Mouse (Mus musculus) left cerebral cortex, adult 8-10 months (tissue): ENCODE measurements around the gene Zdhhc9. TPM values are rescaled to one million over a fixed set of nuclear protein-coding genes. Genes with fewer than 3 reads are reported as not detected.
A peak's percentile ranks its signal among the peaks of the same experiment; 100 is the strongest.
"Not testable (repeated sequence)": the region's sequence is repeated elsewhere in the genome, so short reads cannot be mapped to it uniquely, and the experiment has no call there.

Experiments
- DNase-seq, 2 experiments: peaks; one replicate each; pipeline ENCODE4 v3.0.0; 2022; ENCODE audit warnings: low spot score in 2 of 2
- total RNA-seq, 4 experiments: library from RNA; stranded (reverse); gene quantifications; 2 replicates each; pipeline ENCODE4 v1.2.4; 2022

The Zdhhc9 gene
- 10 to 100 TPM; 45.9 to 53.5 (median 52.4) TPM for total RNA-seq

- DNase-seq: peak; percentile 82 to 85
Observed at GRCm38 (mm10) chrX:48208519-48209185, at the start of gene Zdhhc9. Gene Zdhhc9, minus strand, starts transcription at chrX:48208878.

DNA sequence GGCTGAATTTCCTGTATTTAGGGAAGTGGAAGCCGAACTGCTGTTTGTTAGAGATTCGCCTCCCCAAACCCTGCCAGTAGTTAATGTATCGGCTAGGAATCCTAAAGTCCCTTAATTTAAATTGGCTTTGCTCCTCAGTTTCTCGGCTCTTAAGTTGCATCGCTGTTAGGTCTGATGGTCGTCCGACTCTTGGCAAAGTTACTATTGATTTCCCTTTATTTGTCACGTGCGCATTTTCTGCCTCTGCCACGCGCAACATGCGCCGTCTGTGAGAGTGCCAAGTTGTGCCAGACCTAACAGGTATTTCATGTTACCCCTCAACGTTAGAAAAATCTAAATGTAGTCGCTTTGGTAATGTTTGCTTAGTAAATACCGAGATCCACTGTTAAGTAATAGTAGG is 48.3 kb upstream of the Zdhhc9 start:
- no peak for DNase-seq

- peak; percentile 84 to 94 for DNase-seq
Observed at GRCm38 (mm10) chrX:48256468-48257007, 47.9 kb upstream of the Zdhhc9 start, which contains the start of gene Utp14a. Gene Utp14a, plus strand, starts transcription at chrX:48256862.

DNA sequence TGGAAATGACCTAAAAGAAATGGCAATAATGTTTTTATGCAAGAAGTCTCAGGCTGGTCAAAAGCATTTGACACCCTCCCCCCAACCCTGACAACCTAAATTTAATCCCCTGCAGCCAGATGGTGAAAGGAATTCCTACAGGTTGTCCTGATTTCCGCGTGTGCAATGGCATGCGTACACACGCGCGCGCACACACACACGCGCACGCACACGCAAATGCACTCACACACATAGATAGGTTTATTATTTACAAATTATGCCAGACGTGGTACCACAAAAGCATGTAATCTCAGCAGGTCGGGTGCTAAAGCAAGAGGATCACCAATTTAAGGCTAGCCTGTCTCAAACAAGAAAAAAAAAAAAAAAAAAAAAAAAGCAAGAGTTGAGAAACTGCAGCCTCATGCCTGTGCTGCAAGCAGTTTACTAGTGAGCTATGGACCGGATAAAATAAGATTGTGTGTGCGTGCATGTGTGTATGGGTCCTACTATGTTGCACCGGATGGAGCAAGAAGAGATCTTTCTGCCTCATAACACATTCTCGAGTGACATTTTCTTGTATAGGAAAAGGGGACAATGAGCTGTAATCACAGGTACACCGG is 47.3 kb upstream of the Zdhhc9 start:
- DNase-seq: peak in 1 of 2 experiments; percentile 12

DNA sequence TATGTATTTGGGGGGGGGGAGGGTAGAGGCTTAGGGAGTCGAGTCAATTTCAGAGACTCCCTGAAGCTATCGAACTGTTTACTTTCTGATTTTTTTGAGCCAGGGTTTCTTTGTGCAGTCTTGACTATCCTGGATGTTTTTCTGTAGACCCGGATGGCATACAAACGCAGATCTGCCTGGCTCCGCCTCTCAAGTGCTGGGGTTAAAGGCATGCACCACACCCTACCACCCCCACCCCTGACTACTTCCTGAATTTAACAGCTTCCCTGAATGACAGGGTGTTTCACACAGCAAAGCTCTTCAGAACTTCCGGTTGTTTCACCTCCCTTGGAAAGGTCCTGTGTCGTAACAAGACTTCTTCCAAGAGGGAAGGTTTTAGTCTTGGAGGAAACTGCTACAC is 25.7 kb upstream of the Zdhhc9 start:
- DNase-seq: no peak

DNA sequence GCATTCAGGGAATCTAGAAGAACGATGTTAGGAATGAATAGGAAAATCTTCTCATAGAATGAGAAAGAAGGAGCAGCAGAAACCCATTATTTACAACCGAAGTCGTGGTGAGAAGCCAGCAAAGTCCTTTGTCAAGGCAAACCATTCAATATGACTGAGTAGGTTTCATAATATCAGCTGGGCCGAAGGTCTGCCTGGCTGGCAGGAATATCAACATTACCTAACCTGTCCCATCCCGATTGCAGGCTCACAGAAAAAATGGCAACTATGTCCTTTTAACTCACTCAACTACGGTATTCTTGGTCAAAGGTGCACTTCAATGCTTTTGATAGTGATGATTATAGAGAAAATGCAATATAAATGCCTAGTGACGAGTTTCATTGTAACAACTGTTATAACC is 17.5 kb upstream of the Zdhhc9 start:
- DNase-seq: no peak

DNA sequence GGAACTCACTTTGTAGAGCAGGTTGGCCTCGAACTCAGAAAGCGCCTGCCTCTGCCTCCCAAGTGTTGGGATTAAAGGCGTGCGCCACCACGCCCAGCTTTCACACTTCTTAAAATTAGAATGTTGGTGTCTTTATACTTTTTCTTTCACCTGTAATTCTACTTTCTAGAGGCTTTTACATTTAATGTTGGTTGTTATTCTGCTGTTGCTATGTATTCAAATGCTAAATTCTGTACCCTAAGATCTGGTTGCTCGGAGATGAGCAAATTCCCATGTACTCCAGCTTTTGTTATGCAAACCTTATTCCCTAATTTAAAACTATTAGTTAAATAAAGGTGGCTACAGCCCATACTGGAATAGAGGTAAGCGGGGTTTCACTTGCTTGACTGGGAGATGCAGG is 14.0 kb upstream of the Zdhhc9 start:
- DNase-seq: no peak

- DNase-seq: no peak
Observed at GRCm38 (mm10) chrX:48219468-48219867, 10.8 kb upstream of the Zdhhc9 start.

DNA sequence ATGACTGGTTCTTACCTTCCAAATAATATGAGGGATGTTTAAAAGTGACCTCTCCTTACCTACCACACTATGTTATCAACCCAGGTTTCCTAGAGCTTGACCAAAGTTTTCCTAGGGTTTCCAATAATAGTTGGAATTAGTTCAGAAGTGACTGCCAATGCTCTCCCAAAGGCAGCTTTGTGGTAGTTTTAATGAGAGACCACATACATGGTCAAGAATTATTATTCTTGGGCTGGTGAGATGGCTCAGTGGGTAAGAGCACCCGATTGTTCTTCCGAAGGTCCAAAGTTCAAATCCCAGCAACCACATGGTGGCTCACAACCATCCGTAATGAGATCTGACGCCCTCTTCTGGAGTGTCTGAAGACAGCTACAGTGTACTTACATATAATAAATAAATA is 1.1 kb upstream of the Zdhhc9 start:
- DNase-seq: not testable (repeated sequence)

DNA sequence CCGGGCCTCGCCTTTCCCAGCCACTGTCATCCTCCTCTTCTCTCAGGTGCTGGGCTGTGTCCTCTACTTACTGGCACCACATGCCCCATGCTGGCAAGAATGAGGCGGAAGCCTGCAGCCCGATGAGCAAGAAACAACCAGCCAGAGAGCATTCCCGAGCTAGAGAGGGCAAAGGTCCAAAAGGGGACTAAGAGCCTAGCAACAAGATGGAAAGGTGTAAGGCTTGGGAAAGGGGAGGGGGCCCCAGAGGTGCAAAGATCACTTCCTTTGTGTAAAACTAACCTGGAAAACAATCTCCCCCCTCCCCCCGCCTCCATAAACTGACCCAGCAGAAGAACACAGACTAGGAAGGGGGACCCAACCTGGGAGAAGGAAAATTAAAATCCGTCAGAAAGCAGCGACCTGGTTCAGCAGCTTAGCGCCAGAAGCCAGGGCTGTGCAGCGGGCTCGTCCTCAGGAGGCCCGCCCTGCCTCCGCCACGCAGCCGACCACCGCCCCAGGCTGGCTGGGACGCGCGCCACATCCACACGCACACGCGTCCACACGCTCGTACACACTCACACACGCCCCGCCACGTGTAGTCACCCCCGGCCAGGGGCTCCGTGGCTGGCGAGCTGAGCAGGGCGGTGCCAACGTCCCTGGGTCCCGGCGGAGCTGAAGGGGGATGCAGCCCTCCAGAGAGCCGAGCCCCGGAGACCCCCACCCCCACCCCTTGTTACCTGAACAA is 754 bp downstream of the Zdhhc9 start:
- no peak for DNase-seq

DNA sequence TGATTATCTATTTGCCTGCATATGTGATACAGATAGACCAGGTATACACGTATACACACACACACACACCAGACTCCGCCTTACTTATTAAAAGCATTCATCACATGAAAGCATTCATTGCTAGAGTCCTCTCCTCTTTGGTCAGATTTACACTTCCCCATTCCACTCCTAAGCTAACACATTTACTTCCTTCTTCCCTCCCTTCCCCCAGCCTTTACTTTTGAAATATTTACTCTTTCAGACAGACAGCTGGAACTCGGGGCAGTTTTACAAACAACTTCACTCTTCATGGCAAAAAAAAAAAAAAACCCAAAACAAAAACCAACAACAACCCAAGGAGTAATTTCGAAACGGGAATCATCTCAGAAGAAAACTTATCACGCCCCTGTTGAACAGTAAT is 4.2 kb downstream of the Zdhhc9 start:
- no peak for DNase-seq

GRCm38 (mm10) chrX:48203763-48204162 is 4.9 kb downstream of the Zdhhc9 start:
- DNase-seq: no peak

- DNase-seq: no peak
Observed at GRCm38 (mm10) chrX:48202995-48203394, 5.7 kb downstream of the Zdhhc9 start.

DNA sequence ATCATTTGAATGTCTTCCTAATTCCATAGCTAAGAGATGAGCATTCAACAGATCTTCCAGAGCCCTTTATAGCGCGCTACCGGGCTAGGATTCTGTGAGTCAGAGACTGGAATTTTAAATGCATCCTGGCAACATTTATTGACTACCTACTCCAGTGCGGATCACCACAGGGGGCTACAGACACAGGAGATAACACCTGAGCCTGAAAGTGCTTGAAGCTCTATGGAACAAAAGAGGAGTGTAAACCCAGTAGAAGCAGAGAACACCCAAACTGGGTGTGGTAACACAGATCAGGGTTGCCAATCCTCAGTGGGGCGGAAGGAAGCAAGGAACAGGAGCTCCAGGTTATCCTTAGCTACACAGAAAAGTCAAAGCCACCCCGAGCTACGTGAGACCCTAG is 6.2 kb downstream of the Zdhhc9 start:
- no peak for DNase-seq

GRCm38 (mm10) chrX:48201973-48202372 is 6.7 kb downstream of the Zdhhc9 start:
- DNase-seq: no peak

DNA sequence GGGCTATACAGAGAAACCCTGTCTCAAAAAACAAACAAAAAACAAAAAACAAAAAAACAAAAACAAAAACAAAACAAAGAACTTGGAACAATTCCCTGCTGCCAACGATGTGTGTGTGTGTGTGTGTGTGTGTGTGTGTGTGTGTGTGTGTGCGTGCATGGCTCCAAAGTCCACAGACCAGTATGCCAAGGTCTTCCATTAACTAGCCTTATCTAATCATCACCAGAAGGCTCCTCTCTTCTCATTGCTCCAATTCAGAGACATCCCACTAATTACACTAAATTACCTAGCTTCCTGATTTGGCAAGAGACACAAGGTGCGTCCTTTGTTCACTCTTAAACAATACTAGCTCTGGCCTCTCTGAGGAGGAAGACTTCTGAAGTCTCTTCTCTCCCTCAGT is 8.0 kb downstream of the Zdhhc9 start:
- no peak for DNase-seq

GRCm38 (mm10) chrX:48199026-48199425 is 9.7 kb downstream of the Zdhhc9 start:
- no peak for DNase-seq

DNA sequence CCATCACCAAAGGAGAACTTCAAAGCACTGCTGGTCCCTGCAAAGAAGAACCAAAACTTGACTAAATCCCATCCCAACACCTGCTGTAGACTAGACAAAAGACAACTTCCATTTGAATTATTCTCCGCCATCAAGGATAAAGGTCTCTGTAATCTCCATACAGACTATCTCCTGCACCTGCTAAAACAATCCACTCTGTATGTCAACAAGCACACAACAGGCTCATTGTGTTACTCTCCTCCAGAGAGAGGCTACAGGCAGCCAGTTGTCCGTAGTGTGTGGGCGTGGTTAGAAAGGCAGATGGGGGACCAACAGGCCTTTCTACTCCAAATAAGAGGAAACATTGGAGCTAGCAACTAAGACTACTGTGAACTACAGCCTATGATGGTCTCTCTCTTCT is 10.8 kb downstream of the Zdhhc9 start:
- DNase-seq: no peak

DNA sequence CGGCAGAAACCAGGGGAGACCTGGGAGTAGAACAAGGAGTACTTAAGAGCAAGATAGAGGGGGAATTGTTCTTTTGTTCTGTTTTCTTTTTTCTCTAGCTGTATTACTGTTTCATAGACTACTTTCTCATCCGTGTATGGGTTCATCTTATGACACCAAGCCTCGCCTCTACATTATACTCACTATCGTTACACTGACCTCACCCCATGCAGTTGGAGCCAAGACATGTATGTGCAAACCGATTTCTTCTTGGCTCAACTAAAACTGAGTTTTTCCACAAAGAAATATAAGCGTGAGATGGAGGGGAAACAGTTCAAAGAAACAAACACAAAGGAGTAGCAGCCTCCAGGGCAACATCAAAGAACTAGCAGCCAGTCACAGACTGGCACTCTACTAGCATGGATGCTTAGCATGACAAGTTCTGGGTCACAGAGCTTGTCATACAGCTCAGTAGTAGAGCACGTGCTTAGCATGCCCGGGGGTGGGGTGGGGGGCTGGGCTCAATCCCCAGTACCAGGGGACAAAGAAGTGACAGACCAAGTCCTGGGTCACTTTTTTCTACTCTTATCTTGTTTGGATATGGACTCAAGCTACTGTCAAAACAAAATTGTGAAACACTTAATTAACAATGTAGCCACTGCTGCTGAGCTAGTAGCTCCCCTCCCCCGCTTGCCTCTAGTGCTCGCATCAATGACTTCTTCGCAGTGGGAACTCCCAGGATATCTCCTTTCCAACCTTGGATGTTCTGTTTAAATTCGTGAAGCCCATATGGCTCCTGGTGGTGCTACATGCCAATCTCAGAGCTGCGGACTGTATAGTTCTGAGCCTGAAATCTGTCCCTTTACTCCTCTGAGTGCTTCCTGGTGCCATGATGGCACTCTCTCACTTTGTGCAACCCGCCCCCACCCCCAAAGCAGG is 15.2 kb downstream of the Zdhhc9 start:
- no peak for DNase-seq

- no peak for DNase-seq
Observed at GRCm38 (mm10) chrX:48191261-48191660, 17.4 kb downstream of the Zdhhc9 start.

- no peak for DNase-seq
Observed at GRCm38 (mm10) chrX:48184703-48185102, 24.0 kb downstream of the Zdhhc9 start.
